12 mouse cellular contexts compared by ENCODE assay signal in genomic region chr12:113425209-113426070, GRCm38 (mm10).
DNase-seq lines count a peak whose midpoint lies in the region; ATAC-seq lines count a peak whose summit lies in the region.
"Had no signal": no experiment of that assay in that cellular context is flagged by ENCODE, and none has a peak within 500 bp of the region (broad histone marks: within the 10 kb centered on the region; RNA-seq: fewer than 3 reads in every experiment).

No protein-coding gene starts in this region.

- no peaks in the 10 kb centered on the region for H3K36me3 ChIP-seq in heart, embryonic 16.5 days (ENCODE audit: control insufficient read depth, insufficient read depth)
- H3K36me3 ChIP-seq in heart, embryonic 11.5 days (ENCODE audit: control insufficient read depth, insufficient read depth, low read length): no peaks in the 10 kb centered on the region
- peaks cover 62% of the 10 kb centered on the region for H3K36me3 ChIP-seq in splenic B cell, adult 2 months (ENCODE audit: control insufficient read depth, insufficient read depth, low read length, poor library complexity, severe bottlenecking)
- H3K36me3 ChIP-seq in midbrain, embryonic 16.5 days (ENCODE audit: control insufficient read depth, insufficient read depth, low read length): no peaks in the 10 kb centered on the region
- H3K36me3 ChIP-seq: hindbrain, embryonic 13.5 days; stomach, embryonic 15.5 days had no signal

- no peaks in the 10 kb centered on the region for H3K9me3 ChIP-seq in heart, embryonic 16.5 days (replicated peaks; ENCODE audit: control insufficient read depth, low read length)
- no peaks in the 10 kb centered on the region for H3K9me3 ChIP-seq in heart, embryonic 11.5 days (replicated peaks; ENCODE audit: control insufficient read depth, low read length)
- peaks cover 7% of the 10 kb centered on the region; the same call in 1 of the 2 replicates for H3K9me3 ChIP-seq in midbrain, embryonic 16.5 days (replicated peaks; ENCODE audit: control insufficient read depth, low read length, poor library complexity, severe bottlenecking)
- H3K9me3 ChIP-seq: hindbrain, embryonic 13.5 days; stomach, embryonic 15.5 days had no signal

- peak; percentile 54 for DNase-seq in splenic B cell, adult 2 months (ENCODE audit: low read depth, low spot score)
- DNase-seq in cerebellum, adult 11-12 months: no peak
- DNase-seq in cerebellum, postnatal 36 days: no peak
- DNase-seq: gastrocnemius, postnatal 36 days; kidney, postnatal 14 days had no signal

- H3K4me1 ChIP-seq in heart, embryonic 16.5 days (ENCODE audit: control insufficient read depth, insufficient read depth, low read length): no peaks in the 10 kb centered on the region
- no peaks in the 10 kb centered on the region for H3K4me1 ChIP-seq in heart, embryonic 11.5 days (ENCODE audit: control insufficient read depth, insufficient read depth, low read length)
- H3K4me1 ChIP-seq in midbrain, embryonic 16.5 days (ENCODE audit: control insufficient read depth, insufficient read depth, low read length): no peaks in the 10 kb centered on the region
- H3K4me1 ChIP-seq: hindbrain, embryonic 13.5 days; stomach, embryonic 15.5 days had no signal

- no peaks in the 10 kb centered on the region for H3K27me3 ChIP-seq in heart, embryonic 16.5 days (ENCODE audit: control insufficient read depth, insufficient read depth, low read length)
- no peaks in the 10 kb centered on the region for H3K27me3 ChIP-seq in heart, embryonic 11.5 days (ENCODE audit: control insufficient read depth, insufficient read depth, low read length)
- H3K27me3 ChIP-seq in splenic B cell, adult 2 months (ENCODE audit: control insufficient read depth, insufficient read depth, low read length, poor library complexity, severe bottlenecking): no peaks in the 10 kb centered on the region; the same call in 1 of the 2 replicates
- no peaks in the 10 kb centered on the region for H3K27me3 ChIP-seq in midbrain, embryonic 16.5 days (ENCODE audit: control insufficient read depth, insufficient read depth, low read depth, low read length)
- H3K27me3 ChIP-seq: hindbrain, embryonic 13.5 days; stomach, embryonic 15.5 days had no signal

- no peak overlapping the region for H3K27ac ChIP-seq in heart, embryonic 16.5 days (ENCODE audit: low read length)
- no peak overlapping the region for H3K27ac ChIP-seq in heart, embryonic 11.5 days (ENCODE audit: low read depth, low read length)
- H3K27ac ChIP-seq in midbrain, embryonic 16.5 days (ENCODE audit: low read length): no peak overlapping the region
- H3K27ac ChIP-seq: hindbrain, embryonic 13.5 days; stomach, embryonic 15.5 days had no signal

- no peak overlapping the region; the same call in 1 of the 2 replicates for H3K4me3 ChIP-seq in heart, embryonic 16.5 days (ENCODE audit: low read length)
- no peak overlapping the region for H3K4me3 ChIP-seq in heart, embryonic 11.5 days (ENCODE audit: low read depth, low read length)
- no peak overlapping the region for H3K4me3 ChIP-seq in midbrain, embryonic 16.5 days (ENCODE audit: low read depth, low read length)
- H3K4me3 ChIP-seq: hindbrain, embryonic 13.5 days; stomach, embryonic 15.5 days had no signal

- WGBS in heart, embryonic 16.5 days: 70% methylated on average over 8 of the region's 8 CpGs
- 65% methylated on average over 8 of the region's 8 CpGs for WGBS in heart, embryonic 11.5 days (ENCODE audit: insufficient replicate concordance)
- 82% methylated on average over 8 of the region's 8 CpGs for WGBS in midbrain, embryonic 16.5 days

- no peak overlapping the region for H3K9ac ChIP-seq in heart, embryonic 16.5 days (ENCODE audit: low read length)
- no peak overlapping the region for H3K9ac ChIP-seq in heart, embryonic 11.5 days (ENCODE audit: low read depth, low read length)
- no peak overlapping the region for H3K9ac ChIP-seq in midbrain, embryonic 16.5 days (ENCODE audit: low read depth, low read length)
- H3K9ac ChIP-seq: hindbrain, embryonic 13.5 days; stomach, embryonic 15.5 days had no signal

- ATAC-seq in heart, embryonic 16.5 days (replicated peaks; ENCODE audit: extremely low read depth, insufficient read depth, low FRiP score): peak; percentile 56; the same call in 1 of the 2 replicates
- no peak for ATAC-seq in heart, embryonic 11.5 days (replicated peaks; ENCODE audit: insufficient number of reproducible peaks, low FRiP score, low TSS enrichment)
- ATAC-seq in activated CD4-positive, CD25-positive, alpha-beta regulatory T cell, adult 4 months: peak; percentile 50
- ATAC-seq in inflammation-experienced regulatory T-cells, adult 6 months: peak; percentile 53
- no peak for ATAC-seq in midbrain, embryonic 16.5 days

- no peak overlapping the region for H3K4me2 ChIP-seq in heart, embryonic 16.5 days (ENCODE audit: low read depth, low read length)
- no peak overlapping the region for H3K4me2 ChIP-seq in heart, embryonic 11.5 days
- no peak overlapping the region for H3K4me2 ChIP-seq in midbrain, embryonic 16.5 days (ENCODE audit: low read length)
- H3K4me2 ChIP-seq: hindbrain, embryonic 13.5 days; stomach, embryonic 15.5 days had no signal

Comparison
In these comparisons a context has a peak if more than half of its experiments do, and no peak if none do; other contexts are left out.
1. ATAC-seq: peak in heart, embryonic 16.5 days (single experiment), activated CD4-positive, CD25-positive, alpha-beta regulatory T cell, adult 4 months (single experiment) and inflammation-experienced regulatory T-cells, adult 6 months (single experiment); none in heart, embryonic 11.5 days (single experiment) and midbrain, embryonic 16.5 days (single experiment).